Mouse (Mus musculus) hematopoietic stem cell, adult 5-6 weeks (primary cell): ENCODE data around the gene Enpp7. TPM values are rescaled to one million over a fixed set of nuclear protein-coding genes. Genes with fewer than 3 reads are reported as not detected.

Experiments
- ATAC-seq, 2 experiments: fragments of 125-278 bp in 1 of 2; replicated peaks in 1 of 2; 2 replicates each; pipeline ENCODE4 v1.8.0; 2016 to 2017; ENCODE audit warnings: inconsistent platforms in 2 of 2, mild to moderate bottlenecking in 2 of 2, moderate number of reproducible peaks in 2 of 2, low read depth in 1 of 2, moderate TSS enrichment in 1 of 2; ENCODE audit not compliant: low FRiP score in 2 of 2, poor library complexity in 2 of 2, severe bottlenecking in 2 of 2, insufficient read depth in 1 of 2, low TSS enrichment in 1 of 2
- total RNA-seq: library from RNA; stranded (forward); fragments of 172-1452, 232-1000 nt; gene quantifications from 2 replicates; pipeline ENCODE4 v1.2.3, GENCODE M21; 2017

The Enpp7 gene
- not detected in 2 replicates for total RNA-seq

DNA sequence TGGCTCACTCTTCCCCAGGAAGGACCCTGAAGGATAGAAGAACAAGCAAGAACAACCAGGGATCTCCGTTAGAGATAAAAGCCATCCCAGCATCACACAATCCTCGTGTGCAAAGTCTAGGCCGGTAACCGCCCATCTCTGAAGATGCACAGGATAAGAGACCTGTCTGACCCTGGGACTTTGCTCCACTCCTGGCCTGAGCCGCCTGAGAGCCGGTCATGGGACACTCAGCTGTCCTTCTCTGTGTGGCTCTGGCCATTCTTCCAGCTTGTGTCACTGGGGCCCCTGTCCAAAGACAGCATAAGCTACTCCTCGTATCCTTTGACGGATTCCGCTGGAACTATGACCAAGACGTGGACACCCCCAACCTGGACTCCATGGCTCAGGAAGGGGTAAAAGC lies at the start of gene Enpp7:
Gene Enpp7, plus strand, starts transcription at position 190 of the 400 bp plus-strand sequence.
- no peak for ATAC-seq

DNA sequence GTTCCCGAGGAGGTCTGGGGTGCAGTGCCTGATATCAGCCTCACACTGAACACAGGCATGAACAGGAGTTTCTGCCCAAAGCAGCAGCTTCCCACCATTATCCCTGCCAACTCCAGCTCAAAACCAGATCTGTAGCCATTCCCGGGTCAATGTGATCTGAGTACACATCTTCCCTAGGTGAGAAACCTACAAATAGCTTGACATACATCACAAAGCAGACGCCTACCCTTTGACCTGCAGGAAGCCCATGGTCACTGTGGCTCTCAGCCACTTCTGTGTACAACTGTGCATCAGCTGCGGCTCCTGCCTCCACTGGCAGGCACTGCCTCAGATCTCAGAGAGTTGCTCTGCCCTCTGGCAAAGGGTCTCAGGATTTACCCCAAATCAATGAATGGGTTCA lies 48.3 kb upstream of the Enpp7 start:
- no peak for ATAC-seq

GRCm38 (mm10) chr11:118940539-118940938 lies 47.4 kb upstream of the Enpp7 start:
- ATAC-seq: no peak

DNA sequence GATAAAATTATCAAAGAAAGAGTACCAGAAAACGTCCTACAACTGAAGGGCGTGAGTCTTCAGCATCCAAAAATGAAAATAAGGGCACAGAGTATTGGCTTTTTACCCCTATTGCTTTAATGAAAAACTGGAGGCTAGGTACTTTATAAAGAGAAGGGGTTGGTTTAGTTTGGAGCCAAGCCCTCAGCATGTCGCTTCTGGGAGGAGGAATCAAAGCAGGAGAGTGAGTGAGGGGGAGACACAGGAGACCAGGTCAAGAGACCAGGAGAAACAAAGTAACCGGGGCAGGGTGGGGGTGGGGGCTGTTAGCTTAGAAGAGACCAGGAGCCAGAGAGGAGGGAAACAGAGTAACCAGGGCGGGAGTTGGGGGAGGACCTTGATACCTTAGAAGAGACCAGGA lies 46.7 kb upstream of the Enpp7 start:
- ATAC-seq: no peak

DNA sequence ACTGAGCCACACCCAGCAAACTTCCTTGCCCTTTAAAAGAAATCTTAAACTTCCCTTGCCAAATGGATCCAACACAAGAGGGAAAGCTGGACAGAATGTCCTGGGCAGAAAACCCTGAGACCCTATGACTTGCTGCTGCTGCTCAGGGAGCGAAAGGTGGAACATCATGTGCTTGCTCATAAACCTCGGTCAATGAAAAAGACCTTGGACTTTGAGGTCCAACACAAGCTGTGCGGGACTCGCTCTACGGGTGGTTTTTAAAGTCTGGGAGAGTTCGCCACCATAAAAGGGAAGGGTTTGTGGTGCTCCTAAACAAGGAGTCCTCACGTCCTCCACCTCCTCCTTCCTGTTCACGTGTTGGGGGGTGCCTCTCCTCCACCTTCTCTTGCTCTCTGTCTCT lies 42.1 kb upstream of the Enpp7 start:
- ATAC-seq: no peak

GRCm38 (mm10) chr11:118955016-118955415 lies 33.0 kb upstream of the Enpp7 start:
- no peak for ATAC-seq

DNA sequence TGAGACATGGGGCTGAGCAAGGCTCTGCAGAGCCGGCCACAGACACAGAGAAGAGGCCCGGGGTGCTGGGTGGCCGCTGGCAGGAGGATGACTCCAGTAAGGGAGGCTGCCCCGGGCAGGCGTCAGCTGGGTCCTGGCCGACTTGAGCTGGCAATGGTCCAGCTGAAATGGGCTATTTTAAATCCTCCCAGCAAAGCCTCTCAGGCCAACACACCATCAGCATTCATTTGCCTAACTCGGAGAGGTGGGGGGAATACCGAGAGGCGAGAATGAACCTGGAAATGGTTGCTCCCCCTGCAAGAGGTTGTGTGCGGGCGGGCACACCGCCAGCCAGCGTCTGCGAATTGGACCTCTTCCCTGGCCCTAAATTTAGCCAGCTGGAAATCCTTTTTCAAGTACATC lies 30.9 kb upstream of the Enpp7 start:
- ATAC-seq: no peak

- ATAC-seq: no peak
Measured at GRCm38 (mm10) chr11:118960649-118961048, 27.3 kb upstream of the Enpp7 start.

DNA sequence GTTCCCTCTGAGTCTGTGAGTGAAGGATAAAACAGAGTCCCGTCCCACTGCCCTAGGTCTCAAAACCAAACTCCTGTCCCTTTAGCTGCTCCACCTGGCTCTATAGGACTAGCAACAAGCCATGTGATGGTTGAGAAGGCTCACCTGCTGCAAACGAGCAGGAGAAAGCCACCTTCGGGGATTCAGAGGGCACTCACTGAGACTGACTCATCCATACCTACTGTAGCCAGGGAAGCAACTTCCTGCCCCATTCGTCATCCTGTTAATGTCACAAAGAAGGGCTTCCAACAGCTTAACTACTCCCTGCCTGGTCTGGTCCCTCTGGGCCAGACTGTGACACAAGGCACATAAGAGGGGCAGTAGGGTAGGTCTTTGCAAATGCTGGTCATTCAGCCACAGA lies 25.5 kb upstream of the Enpp7 start:
- ATAC-seq: no peak

DNA sequence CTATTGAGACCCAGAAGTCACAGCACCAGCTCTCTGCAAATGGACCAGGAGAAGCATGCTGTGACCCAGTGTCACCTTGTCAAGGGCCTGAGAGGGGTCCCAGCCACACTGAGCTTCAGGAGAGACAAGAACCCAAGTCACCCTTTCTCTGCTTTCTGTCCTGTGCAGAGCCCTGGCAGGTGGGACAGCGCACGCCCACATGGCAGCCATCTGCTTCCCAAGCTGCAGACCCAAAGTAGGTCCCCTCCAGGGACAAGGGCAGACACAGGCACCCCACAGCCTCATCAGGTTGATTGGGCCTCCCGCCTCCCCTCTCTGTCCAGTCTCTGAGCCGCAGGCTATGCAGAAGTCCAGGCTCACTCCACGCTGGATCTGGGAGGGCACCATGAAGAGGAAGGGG lies 24.1 kb upstream of the Enpp7 start:
- ATAC-seq: no peak

DNA sequence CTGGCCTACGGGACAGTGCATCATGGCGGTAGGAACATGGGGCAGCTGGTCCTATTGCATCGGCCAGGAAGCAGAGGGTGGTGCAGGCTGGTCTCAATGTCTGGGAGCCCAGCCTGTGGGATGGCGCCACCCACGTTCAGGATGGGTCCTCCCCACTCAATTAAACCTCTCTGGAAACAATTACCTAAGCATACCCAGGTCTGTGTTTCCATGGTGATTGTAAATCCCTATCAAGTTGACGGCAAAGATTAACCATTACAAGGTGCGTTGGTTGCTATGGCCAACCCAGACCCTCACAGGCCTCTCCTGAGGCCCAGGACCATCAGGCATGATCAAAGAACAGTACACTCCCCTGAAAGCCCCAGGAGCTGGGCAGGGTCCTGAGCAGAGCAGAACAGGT lies 22.9 kb upstream of the Enpp7 start:
- ATAC-seq: no peak

DNA sequence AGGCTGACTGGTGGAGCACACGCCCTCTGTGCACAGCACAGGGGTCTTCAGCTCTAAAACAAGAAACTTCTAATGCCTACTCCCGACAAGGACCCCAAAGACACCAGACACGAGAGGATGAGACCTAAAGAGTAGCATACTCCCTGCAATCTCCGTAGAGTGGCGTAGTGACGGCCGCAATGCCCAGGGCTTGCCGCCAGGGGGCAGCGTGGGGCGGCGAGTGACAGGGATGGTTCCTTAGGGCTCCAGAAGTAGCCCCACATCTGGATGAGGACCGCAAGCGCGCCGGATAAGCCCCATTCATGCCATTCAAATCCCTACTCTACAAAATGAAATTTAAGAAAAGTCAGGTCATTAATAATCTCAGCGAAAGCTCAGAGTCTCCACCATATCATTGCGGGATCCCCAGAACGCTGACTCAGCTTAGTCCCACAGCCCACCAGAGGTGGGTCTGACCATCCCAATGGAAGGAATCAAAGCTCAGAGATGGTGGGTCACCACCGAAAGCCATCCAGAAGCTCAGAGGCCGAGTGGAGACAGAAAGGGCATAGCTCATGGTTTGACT lies 16.4 kb upstream of the Enpp7 start:
- ATAC-seq: peak in 1 of 2 experiments; percentile 20; a peak in 1 of 4 replicates

- no peak for ATAC-seq
Measured at GRCm38 (mm10) chr11:118972431-118973377, 15.3 kb upstream of the Enpp7 start.

- no peak for ATAC-seq
Measured at GRCm38 (mm10) chr11:118974340-118974739, 13.6 kb upstream of the Enpp7 start.

GRCm38 (mm10) chr11:118975427-118975826 lies 12.6 kb upstream of the Enpp7 start:
- peak in 1 of 2 experiments; percentile 50; a peak in 2 of 4 replicates for ATAC-seq

- no peak for ATAC-seq
Measured at GRCm38 (mm10) chr11:118975917-118976316, 12.1 kb upstream of the Enpp7 start.

- 0 out of 4 replicates have a peak, but pooled peaks of 1 of the 2 experiments have one; percentile 33 for ATAC-seq
Measured at GRCm38 (mm10) chr11:118980388-118980787, 7.6 kb upstream of the Enpp7 start.

DNA sequence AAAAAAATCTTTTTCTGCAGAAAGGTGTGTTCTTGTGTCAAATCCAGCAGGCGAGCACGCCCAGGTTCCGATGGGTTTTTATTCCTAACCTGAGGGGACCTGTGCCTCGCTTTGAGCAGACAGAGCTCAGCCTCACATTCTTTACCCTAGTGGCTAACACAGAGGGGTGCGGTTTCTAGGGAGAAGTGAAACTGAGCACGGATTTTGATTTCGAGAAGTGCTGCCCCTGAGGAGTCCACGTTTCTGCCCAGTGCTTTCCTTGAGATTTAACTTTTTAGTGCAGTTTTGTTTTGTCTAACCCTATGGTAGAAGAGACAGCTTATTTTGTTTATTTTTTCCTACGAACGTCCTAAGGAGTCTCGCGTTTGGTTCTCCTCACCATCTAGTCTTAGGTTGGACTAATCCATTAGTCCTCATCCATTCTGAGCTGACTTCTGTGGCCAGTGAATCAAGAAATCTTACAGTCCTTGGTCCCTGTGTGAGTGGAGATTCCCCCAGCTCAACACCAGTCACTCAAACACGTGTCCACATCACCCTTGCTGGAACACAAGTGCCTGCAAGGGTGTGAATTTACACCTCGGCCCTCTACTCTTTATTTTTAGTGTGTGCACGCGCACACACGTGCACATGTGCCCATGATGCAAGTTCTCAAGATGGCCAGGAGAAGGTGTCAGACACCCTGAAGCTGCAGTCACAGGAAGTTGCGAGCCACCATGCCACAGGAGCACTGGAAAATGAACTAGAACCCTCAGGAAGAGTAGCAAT lies 6.8 kb upstream of the Enpp7 start:
- ATAC-seq: peak; percentile 75 to 81
